Mouse (Mus musculus) R1 (cell line): ENCODE data around the gene Lrrc61.

Experiments used
- DNase-seq: peaks from one replicate; pipeline ENCODE4 v3.0.0-alpha.2; 2018; ENCODE audit warnings: low read depth, low spot score

The Lrrc61 gene

DNA sequence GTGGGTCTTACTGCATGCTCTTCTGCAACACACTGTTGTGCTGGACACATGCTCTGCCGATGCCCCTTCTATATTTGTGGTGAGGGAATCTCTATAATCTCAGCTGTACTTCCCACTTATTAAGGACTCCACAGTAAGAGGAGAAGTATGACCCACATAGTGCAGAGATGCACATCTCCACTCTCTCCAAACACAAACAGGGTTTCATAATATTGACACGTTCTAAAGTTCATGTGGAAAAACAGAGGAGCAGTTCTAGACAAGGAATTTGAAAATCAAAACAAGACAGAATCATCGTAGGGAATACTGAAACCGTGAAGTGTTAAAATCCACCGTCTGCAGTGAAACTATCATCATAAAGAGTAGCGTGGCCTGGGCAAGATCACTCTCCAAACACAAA is 37.3 kb downstream of the Lrrc61 start:
- DNase-seq, result no peak

DNA sequence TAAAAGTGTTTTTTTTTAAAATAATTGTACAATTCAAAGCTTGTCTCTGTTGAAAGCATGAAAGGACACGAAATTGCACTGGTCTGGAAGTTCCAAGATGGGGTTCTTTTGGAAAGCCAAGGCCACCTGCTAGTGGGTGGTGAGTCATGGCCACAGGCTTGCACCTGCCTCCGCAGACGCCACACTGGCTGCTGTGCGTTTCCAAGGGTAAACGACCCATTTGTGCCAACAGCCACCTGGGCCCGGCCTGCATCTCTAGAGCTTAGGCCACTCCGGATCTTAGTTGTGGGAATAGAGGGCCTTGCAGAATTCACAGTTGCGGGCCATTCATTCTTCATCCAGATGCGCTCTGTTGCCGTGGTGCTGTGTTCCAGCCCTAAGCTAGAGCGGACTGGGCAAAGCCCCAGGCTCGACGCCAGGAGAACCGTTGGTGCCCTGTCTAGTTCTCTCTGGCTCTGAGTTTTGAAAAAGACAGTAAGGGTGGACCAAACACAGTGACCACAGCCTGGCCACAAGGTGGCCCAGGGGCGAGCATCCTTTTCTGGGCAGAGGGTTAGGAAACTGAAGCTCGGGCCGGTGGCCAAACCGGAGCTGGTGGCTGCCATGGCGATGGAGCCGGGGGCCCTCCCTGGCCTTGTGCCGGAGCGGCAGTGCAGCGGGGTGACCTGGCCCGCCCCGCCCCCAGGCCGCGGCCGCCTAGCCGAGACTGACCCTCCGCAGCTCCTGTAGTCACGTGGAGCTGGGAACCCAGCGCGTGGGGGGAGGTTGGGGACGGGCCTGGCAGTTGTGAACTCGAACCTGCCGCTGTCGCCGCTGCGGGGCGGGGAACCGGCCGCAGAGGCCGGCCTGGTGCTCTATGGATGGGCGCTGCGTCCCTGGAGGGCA is 38.8 kb downstream of the Lrrc61 start, which contains the start of the genes Repin1 and Gm44965:
Repin1 (plus strand) TSS at position 726 of the 885 bp plus-strand sequence.
Gm44965 (plus strand) TSS at position 784 of the 885 bp plus-strand sequence.
- DNase-seq, result peak; percentile 85

DNA sequence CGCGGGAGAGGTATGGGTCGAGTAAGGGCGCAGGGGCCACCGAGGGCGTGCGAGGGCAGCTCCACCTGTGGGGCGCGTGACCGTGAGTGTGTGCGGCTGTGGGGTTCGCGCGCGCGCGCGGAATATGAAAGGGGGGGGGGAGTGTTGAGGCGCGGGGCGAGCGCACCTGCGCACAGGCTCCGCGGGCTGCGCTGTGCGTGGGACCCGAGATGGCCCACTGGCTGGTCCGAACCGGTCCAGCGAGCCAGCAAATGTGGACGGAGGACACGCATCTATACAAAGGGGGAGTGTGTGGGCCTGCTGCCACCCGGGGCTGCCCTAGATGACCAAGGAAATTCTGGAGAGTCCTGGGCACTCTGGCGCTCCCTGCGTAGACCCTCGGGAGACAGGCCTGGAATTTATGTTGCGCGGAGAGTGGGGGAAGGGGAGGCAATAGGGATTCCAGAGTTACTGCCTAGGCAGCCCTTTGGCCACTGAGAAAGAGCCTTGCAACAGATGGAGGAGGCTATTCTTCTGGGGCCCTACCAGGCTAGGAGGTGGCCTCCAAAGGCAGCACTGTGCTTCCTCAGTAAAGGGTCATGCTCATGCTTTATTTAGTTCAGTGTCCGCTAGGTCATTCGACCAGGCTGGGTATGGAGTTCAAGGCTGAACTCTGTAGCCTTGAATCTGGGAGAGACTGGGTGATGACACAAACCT is 39.6 kb downstream of the Lrrc61 start:
- DNase-seq, result peak; percentile 60

DNA sequence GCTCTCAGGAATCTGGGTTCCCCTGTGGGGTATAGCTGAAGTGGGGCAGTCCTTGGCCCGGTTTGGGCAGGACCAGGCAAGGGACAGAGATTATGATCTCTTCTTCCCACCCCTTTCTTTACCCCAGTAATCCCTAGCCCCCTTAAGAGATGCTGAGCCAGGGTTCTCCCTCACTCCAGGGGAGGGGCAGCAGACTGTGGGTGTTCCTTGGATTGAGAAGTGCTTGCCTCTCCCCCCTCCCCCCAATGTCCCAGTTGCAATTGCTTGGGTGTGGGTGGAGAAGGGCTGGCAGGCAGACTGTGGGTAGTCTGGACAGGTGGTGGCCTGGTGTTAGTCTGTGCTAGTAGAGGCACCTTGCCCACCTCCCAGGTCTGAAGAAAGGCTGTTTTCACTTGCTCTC is 40.7 kb downstream of the Lrrc61 start:
- no peak for DNase-seq

DNA sequence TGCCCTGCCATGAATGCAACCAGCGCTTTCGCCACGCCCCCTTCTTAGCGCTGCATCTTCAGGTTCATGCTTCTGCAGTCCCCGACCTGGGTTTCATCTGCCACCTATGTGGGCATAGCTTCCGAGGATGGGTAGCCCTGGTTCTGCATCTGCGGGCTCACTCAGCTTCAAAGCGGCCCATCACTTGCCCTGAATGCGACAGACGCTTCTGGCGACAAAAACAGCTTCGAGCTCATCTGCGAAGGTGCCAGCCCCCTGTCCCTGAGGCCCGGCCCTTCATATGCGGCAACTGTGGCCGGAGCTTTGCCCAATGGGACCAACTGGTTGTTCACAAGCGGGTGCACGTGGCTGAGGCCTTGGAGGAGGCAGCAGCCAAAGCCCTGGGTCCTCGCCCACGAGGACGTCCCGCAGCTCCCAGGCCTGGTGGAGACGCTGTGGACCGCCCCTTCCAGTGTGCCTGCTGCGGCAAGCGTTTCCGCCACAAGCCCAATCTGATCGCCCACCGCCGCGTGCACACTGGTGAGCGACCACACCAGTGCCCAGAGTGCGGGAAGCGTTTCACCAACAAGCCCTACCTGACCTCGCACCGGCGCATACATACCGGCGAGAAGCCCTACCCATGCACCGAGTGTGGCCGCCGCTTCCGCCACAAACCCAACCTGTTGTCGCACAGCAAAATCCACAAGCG is 42.1 kb downstream of the Lrrc61 start:
- peak; percentile 54 for DNase-seq

DNA sequence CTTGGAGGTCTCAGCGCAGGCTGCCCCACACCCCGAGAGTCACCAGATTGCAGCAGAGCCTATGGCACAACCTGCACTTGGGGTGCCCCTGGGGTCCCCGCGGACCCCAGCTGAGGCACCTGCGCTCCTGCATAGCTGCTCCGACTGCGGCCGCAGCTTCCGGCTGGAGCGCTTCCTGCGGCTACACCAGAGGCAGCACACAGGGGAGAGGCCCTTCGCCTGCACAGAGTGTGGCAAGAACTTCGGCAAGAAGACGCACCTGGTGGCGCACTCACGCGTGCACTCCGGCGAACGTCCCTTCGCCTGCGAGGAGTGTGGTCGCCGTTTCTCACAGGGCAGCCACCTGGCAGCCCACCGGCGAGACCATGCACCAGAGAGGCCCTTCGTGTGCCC is 42.6 kb downstream of the Lrrc61 start:
- DNase-seq, result peak; percentile 79

DNA sequence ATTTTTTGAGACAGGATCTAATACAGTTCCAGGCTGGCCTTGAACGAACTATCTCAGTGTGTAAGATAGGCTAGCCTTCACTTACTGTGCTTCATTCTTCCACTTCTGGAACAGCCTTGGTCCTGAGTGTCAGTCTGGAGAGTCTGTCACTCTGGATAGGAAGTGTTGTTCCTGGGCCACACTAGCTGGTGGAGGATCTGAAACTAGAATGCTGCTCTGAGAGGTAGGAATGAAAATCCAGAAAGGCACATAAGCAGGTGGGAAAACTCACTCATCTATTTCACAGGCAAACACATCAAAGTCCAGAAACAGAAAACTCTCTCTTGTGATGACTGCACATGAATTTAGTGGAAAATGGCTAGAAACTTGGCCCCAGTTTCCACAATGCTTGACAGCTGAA is 46.0 kb downstream of the Lrrc61 start:
- DNase-seq, result no peak

DNA sequence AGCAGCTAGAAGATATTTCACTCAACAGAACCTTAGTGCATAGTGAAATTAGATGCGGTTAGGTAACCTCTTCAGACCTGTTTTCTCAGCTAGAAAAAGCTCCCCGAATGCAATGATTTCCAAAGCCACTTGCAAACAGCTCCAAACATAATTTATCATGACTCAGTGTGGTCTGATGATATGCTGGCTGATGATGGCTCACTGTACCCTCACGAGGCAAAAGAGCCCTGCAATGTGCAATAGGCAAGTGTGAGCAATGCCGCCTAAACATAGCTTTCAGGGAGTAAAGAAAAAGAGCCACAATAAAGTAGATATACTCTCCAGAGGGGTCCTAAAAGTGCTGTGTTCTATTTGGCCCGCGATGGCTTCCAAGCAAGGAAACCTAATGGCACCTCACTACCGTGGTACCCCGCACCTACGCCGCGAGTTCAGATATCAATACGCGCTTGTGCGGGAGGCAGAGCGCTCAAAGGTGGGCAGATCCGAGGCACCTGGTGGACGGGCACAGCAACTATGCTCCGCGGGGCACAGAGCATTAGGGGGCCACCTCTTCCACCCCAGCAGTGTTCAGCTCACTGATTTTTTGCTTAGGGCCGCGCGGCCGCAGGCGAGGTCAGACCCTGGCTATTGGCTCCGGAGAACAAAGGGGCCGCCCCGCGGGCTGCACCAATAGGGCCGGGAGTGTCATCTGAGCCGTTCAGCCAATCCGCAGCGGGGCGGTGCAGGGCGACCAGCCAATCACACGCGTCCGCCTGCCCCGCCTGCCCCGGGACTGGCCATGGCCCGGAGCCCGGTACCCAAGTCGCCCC is 46.9 kb downstream of the Lrrc61 start, which contains the start of gene Zfp775:
Zfp775 (plus strand) TSS at position 793 of the 809 bp plus-strand sequence.
- peak; percentile 90 for DNase-seq

DNA sequence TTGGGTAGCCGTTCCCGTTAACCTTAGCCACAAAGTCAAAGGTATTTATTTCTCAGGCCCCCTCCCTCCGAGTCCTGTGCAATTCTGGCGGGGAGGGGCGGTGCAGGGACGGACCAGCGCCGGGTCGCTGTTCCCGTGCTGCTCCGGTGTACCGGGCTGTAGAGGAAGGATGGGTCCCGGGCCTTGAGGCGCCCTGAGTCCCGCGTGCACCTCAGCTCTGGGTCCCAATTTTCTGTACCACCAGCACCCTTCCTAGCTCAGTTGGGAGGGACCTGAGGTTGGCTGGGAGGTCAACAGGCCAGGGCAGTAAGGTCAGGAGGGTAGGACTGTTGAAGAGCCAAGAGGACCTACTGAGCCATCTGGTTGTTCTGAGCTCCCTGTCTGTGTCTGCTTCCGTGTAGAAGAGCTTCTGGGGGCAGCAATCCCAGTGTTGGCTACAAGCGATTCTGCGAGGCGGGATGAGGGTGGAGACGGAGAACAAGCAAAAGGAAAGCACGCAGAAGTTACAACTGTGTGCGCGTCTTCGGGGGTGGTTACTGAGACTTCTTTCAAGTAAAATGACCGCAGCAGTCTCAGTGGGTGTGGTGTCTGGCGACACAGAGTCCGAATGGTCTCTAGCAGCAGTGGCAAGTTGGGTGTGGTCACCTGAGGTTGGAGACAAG is 47.6 kb downstream of the Lrrc61 start:
- peak; percentile 37 for DNase-seq

DNA sequence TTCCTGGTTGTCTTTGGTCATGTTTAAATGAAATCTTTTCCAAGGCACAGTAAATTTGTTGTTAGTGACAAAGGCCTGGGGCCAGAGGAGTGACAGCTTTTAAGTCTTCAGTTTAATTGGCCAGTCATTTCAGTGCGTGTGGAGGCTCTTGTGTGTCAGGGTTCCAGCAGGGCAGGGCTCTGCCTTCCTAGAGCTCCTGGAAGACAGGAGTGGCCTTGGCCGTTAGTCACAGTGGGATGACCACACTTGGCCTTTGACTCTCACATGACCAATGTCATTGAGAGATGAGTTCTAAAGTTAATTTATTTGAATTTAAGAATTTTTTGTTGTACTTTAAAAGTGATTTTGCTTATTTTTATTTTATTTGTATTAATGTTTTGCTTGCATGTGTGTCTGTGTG is 53.5 kb downstream of the Lrrc61 start:
- DNase-seq, result no peak

DNA sequence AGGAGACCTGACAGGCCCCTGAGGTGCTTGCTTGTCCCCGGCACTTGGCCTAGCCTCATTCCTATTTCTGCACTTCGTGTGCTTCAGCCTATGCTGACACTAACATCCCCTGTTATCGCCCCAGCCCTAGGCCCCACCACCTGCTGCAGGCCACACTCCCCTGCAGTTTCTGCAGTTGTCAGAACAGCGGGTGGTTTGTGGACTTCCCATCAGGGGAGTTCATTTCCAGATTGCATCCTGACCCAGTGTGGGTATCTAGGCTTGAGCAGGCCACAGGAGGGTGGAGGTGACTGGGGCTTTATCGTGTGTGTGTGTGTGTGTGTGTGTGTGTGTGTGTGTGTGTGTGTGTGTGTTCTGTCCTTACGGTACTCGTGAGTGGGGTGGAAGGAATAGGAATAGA is 54.9 kb downstream of the Lrrc61 start:
- DNase-seq, result no peak

DNA sequence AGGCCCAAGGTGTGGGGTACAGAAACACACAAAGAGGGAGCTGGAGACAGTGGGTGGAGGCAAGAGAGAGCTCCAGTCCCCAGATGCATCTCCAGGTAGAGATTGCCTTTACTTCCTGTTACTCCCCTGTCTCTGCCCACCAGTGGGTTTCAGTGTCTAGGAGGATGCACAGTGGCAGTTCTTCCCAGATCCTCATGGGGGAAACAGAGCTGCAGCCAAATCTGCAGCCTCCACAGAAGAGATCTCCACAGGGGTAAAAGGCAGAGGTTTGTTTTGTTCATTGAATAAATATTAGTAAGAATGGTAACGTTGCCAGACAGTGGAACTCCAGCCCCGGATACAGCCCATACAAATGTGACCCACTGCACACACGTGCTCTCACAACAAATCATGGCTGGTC is 56.1 kb downstream of the Lrrc61 start:
- DNase-seq, result no peak

DNA sequence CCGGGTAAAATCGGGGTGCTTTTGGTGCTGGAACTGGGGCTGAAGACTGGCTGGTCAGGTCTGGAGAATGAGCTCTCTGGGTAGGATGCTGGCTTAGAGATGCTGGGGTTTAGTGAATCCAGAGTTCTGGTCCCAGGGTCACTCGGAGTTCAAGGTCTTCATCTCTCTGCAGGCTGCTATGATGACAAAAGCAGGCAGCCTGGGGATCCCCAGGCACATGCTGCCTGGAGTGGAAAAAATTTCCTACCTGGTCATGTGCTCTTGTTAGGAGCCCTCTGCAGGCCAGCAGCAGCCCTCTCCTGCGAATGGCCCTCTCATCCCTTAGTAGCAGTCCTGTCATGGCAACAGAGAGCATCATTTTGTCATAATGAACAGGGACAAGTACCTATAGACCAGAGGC is 58.9 kb downstream of the Lrrc61 start:
- DNase-seq, result no peak

DNA sequence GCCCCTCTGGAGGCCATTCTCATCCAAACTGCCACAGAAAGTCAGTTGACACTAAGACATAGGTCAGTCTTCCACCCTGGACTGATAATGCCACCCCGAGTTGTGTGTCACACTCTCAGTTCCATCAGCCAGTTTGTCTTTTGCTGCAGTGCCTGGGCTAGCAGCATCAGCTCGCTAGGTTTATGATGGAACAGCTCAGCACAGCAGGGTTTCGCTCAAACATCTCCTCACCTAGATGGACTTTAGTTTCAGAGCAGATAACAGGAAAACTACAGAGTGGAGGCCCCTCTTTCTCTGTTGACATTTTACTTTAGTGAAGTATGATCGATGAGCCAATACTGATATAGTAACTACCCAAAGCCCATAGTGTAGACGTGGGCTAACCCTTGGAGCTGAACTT is 60.2 kb downstream of the Lrrc61 start:
- no peak for DNase-seq

DNA sequence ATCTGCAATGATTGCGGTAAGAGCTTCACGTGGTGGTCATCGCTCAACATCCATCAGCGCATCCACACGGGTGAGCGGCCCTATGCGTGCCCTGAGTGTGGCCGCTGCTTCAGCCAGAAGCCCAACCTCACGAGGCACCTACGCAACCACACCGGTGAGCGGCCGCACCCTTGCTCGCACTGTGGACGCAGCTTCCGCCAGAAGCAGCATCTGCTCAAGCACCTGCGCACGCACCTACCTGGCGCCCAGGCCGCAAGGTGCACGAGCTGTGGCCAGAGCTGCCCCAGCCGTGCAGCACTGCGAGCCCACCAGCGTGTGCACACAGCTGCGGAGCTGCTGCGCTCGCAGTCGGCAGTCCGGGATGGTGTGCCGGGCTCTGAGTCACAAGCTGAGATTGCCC is 65.4 kb downstream of the Lrrc61 start:
- DNase-seq, result peak; percentile 53
